Mouse (Mus musculus) heart, adult 2 months (tissue): Measurements from ENCODE around the gene Psmd9.

Experiments
- CTCF ChIP-seq: fragments of 200-600 bp; IDR thresholded peaks from 2 replicates; pipeline ENCODE4 v1.8.1; 2022; ENCODE audit warnings: antibody characterized with exemption, mild to moderate bottlenecking, moderate library complexity
- EP300 ChIP-seq: fragments of 200-500 bp; IDR thresholded peaks from 2 replicates; pipeline ENCODE4 v1.6.1; 2011; ENCODE audit warnings: low read depth, low read length, control low read depth; ENCODE audit not compliant: insufficient read depth
- POLR2A ChIP-seq: fragments of 200-500 bp; IDR thresholded peaks from 2 replicates; pipeline ENCODE4 v1.6.1; 2011; ENCODE audit warnings: mild to moderate bottlenecking, low read depth, low read length, control low read depth; ENCODE audit not compliant: insufficient read depth

- TF ChIP-seq CTCF (no peak), EP300 (no peak), POLR2A (no peak)
Measured at GRCm38 (mm10) chr5:123129170-123129757, 39.9 kb upstream of the Psmd9 start.
